Mouse (Mus musculus): Measurements from ENCODE around the gene Ankrd22. TPM values are rescaled to one million over a fixed set of nuclear protein-coding genes. Genes with fewer than 3 reads are reported as not detected.
"Not testable (repeated sequence)": the region's sequence is repeated elsewhere in the genome, so short reads cannot be mapped to it uniquely, and the experiment has no call there.

The Ankrd22 gene
- not detected in 2 replicates for polyA plus RNA-seq (2015; fragmentation: Nextera tagmentation; extraction: Ambion mirVana)

GRCm38 (mm10) chr19:34165891-34166290 is at the start of gene Ankrd22:
Gene Ankrd22, minus strand, starts transcription at chr19:34166053.
- Histone ChIP-seq H3K27ac (ENCODE audit: low read length) (no peak within 1 kb of the TSS), H3K4me1 (replicated peaks; ENCODE audit: control insufficient read depth, insufficient read depth, low read length) (no peaks in the 10 kb centered on the region), H3K4me2 (ENCODE audit: low read length) (no peak within 1 kb of the TSS), H3K27me3 (replicated peaks; ENCODE audit: control insufficient read depth, insufficient read depth, low read length) (no peaks in the 10 kb centered on the region), H3K4me3 (replicated peaks; ENCODE audit: low read length) (no peak within 1 kb of the TSS), H3K9me3 (ENCODE audit: control insufficient read depth, low read length) (no peaks in the 10 kb centered on the region), H3K36me3 (ENCODE audit: control insufficient read depth, insufficient read depth) (no peaks in the 10 kb centered on the region), H3K9ac (replicated peaks; ENCODE audit: low read depth, low read length) (no peak within 1 kb of the TSS)
- WGBS = 81% methylated on average over 5 of the region's 5 CpGs
- ATAC-seq = no peak

GRCm38 (mm10) chr19:34214136-34214535 is 48.3 kb upstream of the Ankrd22 start:
- H3K9me3 ChIP-seq (ENCODE audit: control insufficient read depth, low read length) = no peaks in the 10 kb centered on the region
- H3K27ac ChIP-seq (ENCODE audit: low read length) = no peak overlapping the region
- 76% methylated on average over 4 of the region's 4 CpGs for WGBS
- H3K4me3 ChIP-seq (replicated peaks; ENCODE audit: low read length) = no peak overlapping the region
- H3K9ac ChIP-seq (replicated peaks; ENCODE audit: low read depth, low read length) = no peak overlapping the region
- ATAC-seq = no peak
- H3K4me1 ChIP-seq (replicated peaks; ENCODE audit: control insufficient read depth, insufficient read depth, low read length) = peaks cover 4% of the 10 kb centered on the region; the same call in 1 of the 2 replicates
- H3K27me3 ChIP-seq (replicated peaks; ENCODE audit: control insufficient read depth, insufficient read depth, low read length) = no peaks in the 10 kb centered on the region
- no peaks in the 10 kb centered on the region for H3K36me3 ChIP-seq (ENCODE audit: control insufficient read depth, insufficient read depth)
- no peak overlapping the region for H3K4me2 ChIP-seq (ENCODE audit: low read length)

- Histone ChIP-seq H3K9me3 (ENCODE audit: control insufficient read depth, low read length) (no peaks in the 10 kb centered on the region), H3K36me3 (ENCODE audit: control insufficient read depth, insufficient read depth) (no peaks in the 10 kb centered on the region), H3K4me3 (replicated peaks; ENCODE audit: low read length) (no peak overlapping the region), H3K27ac (ENCODE audit: low read length) (no peak overlapping the region), H3K27me3 (replicated peaks; ENCODE audit: control insufficient read depth, insufficient read depth, low read length) (no peaks in the 10 kb centered on the region), H3K4me1 (replicated peaks; ENCODE audit: control insufficient read depth, insufficient read depth, low read length) (peaks cover 4% of the 10 kb centered on the region; the same call in 1 of the 2 replicates), H3K4me2 (ENCODE audit: low read length) (no peak overlapping the region), H3K9ac (replicated peaks; ENCODE audit: low read depth, low read length) (no peak overlapping the region)
- ATAC-seq = no peak
Observed at GRCm38 (mm10) chr19:34213251-34213645, 47.4 kb upstream of the Ankrd22 start.

GRCm38 (mm10) chr19:34212489-34213250 is 46.8 kb upstream of the Ankrd22 start:
- no peaks in the 10 kb centered on the region for H3K27me3 ChIP-seq (replicated peaks; ENCODE audit: control insufficient read depth, insufficient read depth, low read length)
- no peak overlapping the region for H3K4me3 ChIP-seq (replicated peaks; ENCODE audit: low read length)
- ATAC-seq = no peak
- no peaks in the 10 kb centered on the region for H3K9me3 ChIP-seq (ENCODE audit: control insufficient read depth, low read length)
- WGBS = 90% methylated on average over 12 of the region's 12 CpGs
- peaks cover 4% of the 10 kb centered on the region; the same call in 1 of the 2 replicates for H3K4me1 ChIP-seq (replicated peaks; ENCODE audit: control insufficient read depth, insufficient read depth, low read length)
- no peak overlapping the region for H3K4me2 ChIP-seq (ENCODE audit: low read length)
- no peak overlapping the region for H3K9ac ChIP-seq (replicated peaks; ENCODE audit: low read depth, low read length)
- H3K36me3 ChIP-seq (ENCODE audit: control insufficient read depth, insufficient read depth) = no peaks in the 10 kb centered on the region
- no peak overlapping the region for H3K27ac ChIP-seq (ENCODE audit: low read length)

- Histone ChIP-seq H3K4me3 (replicated peaks; ENCODE audit: low read length) (no peak overlapping the region), H3K27ac (ENCODE audit: low read length) (no peak overlapping the region), H3K36me3 (ENCODE audit: control insufficient read depth, insufficient read depth) (no peaks in the 10 kb centered on the region), H3K4me1 (replicated peaks; ENCODE audit: control insufficient read depth, insufficient read depth, low read length) (no peaks in the 10 kb centered on the region), H3K27me3 (replicated peaks; ENCODE audit: control insufficient read depth, insufficient read depth, low read length) (no peaks in the 10 kb centered on the region), H3K9ac (replicated peaks; ENCODE audit: low read depth, low read length) (no peak overlapping the region), H3K4me2 (ENCODE audit: low read length) (no peak overlapping the region), H3K9me3 (ENCODE audit: control insufficient read depth, low read length) (no peaks in the 10 kb centered on the region)
- no peak for ATAC-seq
- WGBS = 56% methylated on average over 2 of the region's 2 CpGs
Observed at GRCm38 (mm10) chr19:34210841-34211240, 45.0 kb upstream of the Ankrd22 start.

- no peak overlapping the region for H3K27ac ChIP-seq (ENCODE audit: low read length)
- no peak overlapping the region for H3K4me2 ChIP-seq (ENCODE audit: low read length)
- H3K9me3 ChIP-seq (ENCODE audit: control insufficient read depth, low read length) = no peaks in the 10 kb centered on the region
- ATAC-seq = no peak
- no peak overlapping the region for H3K4me3 ChIP-seq (replicated peaks; ENCODE audit: low read length)
- H3K9ac ChIP-seq (replicated peaks; ENCODE audit: low read depth, low read length) = no peak overlapping the region
- no peaks in the 10 kb centered on the region for H3K27me3 ChIP-seq (replicated peaks; ENCODE audit: control insufficient read depth, insufficient read depth, low read length)
- WGBS = 87% methylated on average over 8 of the region's 8 CpGs
- H3K4me1 ChIP-seq (replicated peaks; ENCODE audit: control insufficient read depth, insufficient read depth, low read length) = no peaks in the 10 kb centered on the region
- H3K36me3 ChIP-seq (ENCODE audit: control insufficient read depth, insufficient read depth) = no peaks in the 10 kb centered on the region
Observed at GRCm38 (mm10) chr19:34209930-34210581, 44.2 kb upstream of the Ankrd22 start.

GRCm38 (mm10) chr19:34209031-34209430 is 43.2 kb upstream of the Ankrd22 start:
- Histone ChIP-seq H3K4me1 (replicated peaks; ENCODE audit: control insufficient read depth, insufficient read depth, low read length) (no peaks in the 10 kb centered on the region), H3K4me2 (ENCODE audit: low read length) (no peak overlapping the region), H3K9me3 (ENCODE audit: control insufficient read depth, low read length) (no peaks in the 10 kb centered on the region), H3K27ac (ENCODE audit: low read length) (no peak overlapping the region), H3K27me3 (replicated peaks; ENCODE audit: control insufficient read depth, insufficient read depth, low read length) (no peaks in the 10 kb centered on the region), H3K9ac (replicated peaks; ENCODE audit: low read depth, low read length) (no peak overlapping the region), H3K36me3 (ENCODE audit: control insufficient read depth, insufficient read depth) (no peaks in the 10 kb centered on the region), H3K4me3 (replicated peaks; ENCODE audit: low read length) (no peak overlapping the region)
- 89% methylated on average over 3 of the region's 3 CpGs for WGBS
- ATAC-seq = no peak

GRCm38 (mm10) chr19:34206760-34207440 is 41.0 kb upstream of the Ankrd22 start:
- Histone ChIP-seq H3K36me3 (ENCODE audit: control insufficient read depth, insufficient read depth) (no peaks in the 10 kb centered on the region), H3K4me3 (replicated peaks; ENCODE audit: low read length) (no peak overlapping the region), H3K9me3 (ENCODE audit: control insufficient read depth, low read length) (no peaks in the 10 kb centered on the region), H3K27me3 (replicated peaks; ENCODE audit: control insufficient read depth, insufficient read depth, low read length) (no peaks in the 10 kb centered on the region), H3K4me1 (replicated peaks; ENCODE audit: control insufficient read depth, insufficient read depth, low read length) (no peaks in the 10 kb centered on the region), H3K9ac (replicated peaks; ENCODE audit: low read depth, low read length) (no peak overlapping the region), H3K4me2 (ENCODE audit: low read length) (no peak overlapping the region), H3K27ac (ENCODE audit: low read length) (no peak overlapping the region)
- ATAC-seq = no peak
- WGBS = 85% methylated on average over 8 of the region's 8 CpGs

GRCm38 (mm10) chr19:34206128-34206527 is 40.3 kb upstream of the Ankrd22 start:
- not testable (repeated sequence) for H3K4me1 ChIP-seq (replicated peaks; ENCODE audit: control insufficient read depth, insufficient read depth, low read length); H3K4me3 ChIP-seq (replicated peaks; ENCODE audit: low read length); H3K36me3 ChIP-seq (ENCODE audit: control insufficient read depth, insufficient read depth); H3K27ac ChIP-seq (ENCODE audit: low read length); H3K4me2 ChIP-seq (ENCODE audit: low read length); H3K27me3 ChIP-seq (replicated peaks; ENCODE audit: control insufficient read depth, insufficient read depth, low read length); ATAC-seq; H3K9me3 ChIP-seq (ENCODE audit: control insufficient read depth, low read length); H3K9ac ChIP-seq (replicated peaks; ENCODE audit: low read depth, low read length)
- WGBS = 80% methylated on average over 4 of the region's 4 CpGs

Data from forebrain, embryonic 16.5 days (tissue).